Mouse (Mus musculus) cerebellum, adult 2 months (tissue): ENCODE measurements around the gene Dalrd3. TPM values are rescaled to one million over a fixed set of nuclear protein-coding genes. Genes with fewer than 3 reads are reported as not detected.
A peak's percentile ranks its signal among the peaks of the same experiment; 100 is the strongest.

Source experiments
- DNase-seq, 2 experiments: peaks; one replicate each; pipeline ENCODE4 v3.0.0; 2021
- H3K27ac ChIP-seq: fragments of 200-500 bp; 2 replicates; pipeline ENCODE4 v1.5.1; 2012; ENCODE audit warnings: low read length, control low read depth, inconsistent platforms; ENCODE audit not compliant: insufficient read depth
- H3K27me3 ChIP-seq: fragments of 200-500 bp; 2 replicates; pipeline ENCODE4 v1.6.1; 2012; ENCODE audit warnings: inconsistent platforms, mild to moderate bottlenecking, low read length, moderate library complexity; ENCODE audit not compliant: control insufficient read depth, insufficient read depth
- H3K4me1 ChIP-seq: fragments of 200-500 bp; 2 replicates; pipeline ENCODE4 v1.6.1; 2011; ENCODE audit warnings: low read length; ENCODE audit not compliant: control insufficient read depth, insufficient read depth
- H3K4me3 ChIP-seq: fragments of 200-500 bp; replicated peaks from 2 replicates; pipeline ENCODE3; 2011; ENCODE audit warnings: mild to moderate bottlenecking, low read depth, low read length, control low read depth; ENCODE audit not compliant: insufficient read depth
- CTCF ChIP-seq: fragments of 200-500 bp; IDR thresholded peaks from 2 replicates; pipeline ENCODE4 v1.5.1; 2011; ENCODE audit warnings: low read depth, mild to moderate bottlenecking, control low read depth, low read length, moderate library complexity, borderline replicate concordance; ENCODE audit not compliant: insufficient read depth
- POLR2A ChIP-seq: fragments of 200-500 bp; IDR thresholded peaks from 2 replicates; pipeline ENCODE4 v1.6.1; 2011; ENCODE audit warnings: low read length, control low read depth, borderline replicate concordance; ENCODE audit not compliant: insufficient read depth
- WGBS: fragments of 180-500 bp; shearing (Covaris S2); methylation state at CpG from one replicate; pipeline ENCODE4 v1.1.7; 2018; 5-methylcytosine and 5-hydroxymethylcytosine counted together
- polyA plus RNA-seq: library from polyadenylated mRNA; depleted of rRNA; stranded (reverse); fragments of >200 nt; gene quantifications from 2 replicates; pipeline ENCODE4 v1.2.3, GENCODE M21; 2012

Gene Dalrd3
- polyA plus RNA-seq, 1 experiment: 215 TPM

- Histone ChIP-seq H3K27ac (no peak overlapping the region), H3K27me3 (no peaks in the 10 kb centered on the region), H3K4me1 (peaks cover 7% of the 10 kb centered on the region), H3K4me3 (no peak overlapping the region)
- TF ChIP-seq CTCF: no peak
- TF ChIP-seq POLR2A: no peak
- no peak for DNase-seq
- 75% methylated on average over 37 of the region's 37 CpGs for WGBS
Measured at GRCm38 (mm10) chr9:108575321-108576297, 5.9 kb downstream of the Dalrd3 start.

GRCm38 (mm10) chr9:108577025-108577424 is 7.3 kb downstream of the Dalrd3 start:
- H3K27me3 ChIP-seq: no peaks in the 10 kb centered on the region
- 43% methylated on average over 6 of the region's 6 CpGs for WGBS
- H3K4me3 ChIP-seq: no peak overlapping the region
- H3K27ac ChIP-seq: no peak overlapping the region
- TF ChIP-seq CTCF (no peak), POLR2A (no peak)
- H3K4me1 ChIP-seq: peaks cover 7% of the 10 kb centered on the region
- DNase-seq: no peak

- H3K4me1 ChIP-seq: peaks cover 7% of the 10 kb centered on the region
Measured at GRCm38 (mm10) chr9:108577934-108578544, 8.4 kb downstream of the Dalrd3 start.

GRCm38 (mm10) chr9:108578545-108579343 is 9.1 kb downstream of the Dalrd3 start, which contains the start of gene Wdr6:
TSS of gene Wdr6 (minus strand) at chr9:108578739.
- Histone ChIP-seq H3K4me3 (peak within 1 kb of the TSS; percentile 72), H3K27me3 (no peaks in the 10 kb centered on the region), H3K4me1 (peaks cover 7% of the 10 kb centered on the region), H3K27ac (0 out of 2 replicates have a peak within 1 kb of the TSS, but pooled peaks have one; percentile 16)
- TF ChIP-seq POLR2A (peak; percentile 66; the same call in 1 of the 2 replicates), CTCF (no peak)
- 3% methylated on average over 51 of the region's 51 CpGs for WGBS
- DNase-seq: peak; percentile 85 to 93

More at GRCm38 (mm10) chr9:108577934-108578544, 8.4 kb downstream of the Dalrd3 start:
- TF ChIP-seq CTCF (no peak), POLR2A (no peak)
- H3K4me3 ChIP-seq: peak overlapping the region; percentile 72
- H3K27me3 ChIP-seq: no peaks in the 10 kb centered on the region
- H3K27ac ChIP-seq: no peak overlapping the region
- WGBS: under 1% methylated on average over 24 of the region's 24 CpGs
- peak; percentile 46 to 52 for DNase-seq

- TF ChIP-seq CTCF: no peak
- TF ChIP-seq POLR2A: no peak
- H3K27me3 ChIP-seq: no peaks in the 10 kb centered on the region
- DNase-seq: no peak
- H3K27ac ChIP-seq: no peak overlapping the region
- 61% methylated on average over 5 of the region's 5 CpGs for WGBS
- peak overlapping the region; percentile 72 for H3K4me3 ChIP-seq
- peaks cover 7% of the 10 kb centered on the region for H3K4me1 ChIP-seq
Measured at GRCm38 (mm10) chr9:108579344-108579690, 9.6 kb downstream of the Dalrd3 start.

- no peak for TF ChIP-seq POLR2A
- no peak for TF ChIP-seq CTCF
- Histone ChIP-seq H3K27ac (peak overlapping the region; percentile 20), H3K4me1 (peaks cover 19% of the 10 kb centered on the region), H3K4me3 (peak overlapping the region; percentile 17), H3K27me3 (no peaks in the 10 kb centered on the region)
- DNase-seq: peak; percentile 56 to 72
- 6% methylated on average over 14 of the region's 14 CpGs for WGBS
Measured at GRCm38 (mm10) chr9:108587571-108588180, 18.0 kb downstream of the Dalrd3 start.

GRCm38 (mm10) chr9:108589229-108589628 is 19.5 kb downstream of the Dalrd3 start:
- H3K27ac ChIP-seq: no peak overlapping the region
- H3K27me3 ChIP-seq: no peaks in the 10 kb centered on the region
- no peak for TF ChIP-seq CTCF
- no peak for TF ChIP-seq POLR2A
- WGBS: 77% methylated on average over 5 of the region's 5 CpGs
- peaks cover 19% of the 10 kb centered on the region for H3K4me1 ChIP-seq
- DNase-seq: no peak
- no peak overlapping the region for H3K4me3 ChIP-seq
